Mouse (Mus musculus): Measurements from ENCODE around the gene Clec4e.
"Not testable (repeated sequence)": the region's sequence is repeated elsewhere in the genome, so short reads cannot be mapped to it uniquely, and the experiment has no call there.

DNA sequence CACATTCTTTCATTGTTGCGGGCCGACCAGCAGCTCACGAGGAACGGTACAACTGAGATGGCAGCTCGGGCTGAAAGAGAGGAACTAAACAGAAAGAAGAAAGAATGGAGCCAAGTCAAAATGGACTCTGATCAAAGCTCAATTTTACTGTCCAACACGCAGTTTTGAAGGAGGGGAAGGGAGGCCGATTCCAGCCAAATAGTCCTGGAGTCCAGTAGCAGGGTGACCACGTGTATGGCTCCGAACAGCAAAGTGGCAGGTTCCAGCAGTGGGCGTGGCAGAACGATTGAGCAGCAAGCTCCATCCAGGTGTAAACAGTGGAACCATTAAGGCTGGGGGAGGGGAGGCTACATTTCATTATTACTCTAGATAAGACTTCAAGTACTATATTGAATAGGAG lies 3.8 kb upstream of the Clec4e start:
- TF ChIP-seq POLR2A (IDR thresholded peaks at IDR 0.05; ENCODE audit: low read depth, low read length); RCOR1 (conservative IDR thresholded peaks at IDR 0.05; ENCODE audit: low read depth, low read length); MEF2A (IDR thresholded peaks at IDR 0.05; ENCODE audit: borderline replicate concordance, low read depth, low read length); TCF12 (IDR thresholded peaks at IDR 0.05; ENCODE audit: low read depth, low read length); CTCF (conservative IDR thresholded peaks at IDR 0.05 in 1 of 2, IDR thresholded peaks at IDR 0.05 in 1 of 2; ENCODE audit: low read depth in 2 of 2, low read length in 2 of 2); EP300 (IDR thresholded peaks at IDR 0.05; ENCODE audit: low read length); JUND (conservative IDR thresholded peaks at IDR 0.05; ENCODE audit: low read depth, low read length); CHD2 (IDR thresholded peaks at IDR 0.05; ENCODE audit: low read length); NELFE (IDR thresholded peaks at IDR 0.05; ENCODE audit: low read depth, low read length); ZC3H11A (IDR thresholded peaks at IDR 0.05; ENCODE audit: low read depth, low read length): not testable (repeated sequence)
